Mouse (Mus musculus): Measurements from ENCODE around the gene Zc3h13.

Gene Zc3h13

DNA sequence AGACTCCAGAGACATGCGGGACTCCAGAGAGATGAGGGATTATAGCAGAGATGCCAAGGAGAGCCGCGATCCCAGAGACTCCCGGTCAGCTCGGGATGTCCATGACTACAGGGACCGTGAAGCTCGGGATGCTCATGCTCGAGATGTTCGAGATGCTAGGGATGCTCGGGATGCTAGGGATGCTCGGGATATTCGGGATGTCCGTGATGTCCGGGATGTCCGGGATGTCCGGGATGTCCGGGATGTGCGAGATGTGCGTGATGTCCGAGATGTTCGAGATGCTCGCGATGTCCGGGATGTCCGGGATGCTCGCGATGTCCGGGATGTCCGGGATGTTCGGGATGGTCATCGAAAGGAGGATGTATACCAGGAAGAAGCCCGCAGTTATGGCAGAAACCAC is 39.2 kb downstream of the Zc3h13 start:
- no peak for DNase-seq (ENCODE audit: low read depth)

- peak; percentile 50 for DNase-seq (ENCODE audit: low read depth)
Measured at GRCm38 (mm10) chr14:75328062-75328461, 43.9 kb downstream of the Zc3h13 start.

GRCm38 (mm10) chr14:75330621-75331020 is 46.4 kb downstream of the Zc3h13 start:
- DNase-seq (ENCODE audit: low read depth) = no peak

GRCm38 (mm10) chr14:75334321-75334720 is 50.1 kb downstream of the Zc3h13 start:
- no peak for DNase-seq (ENCODE audit: low read depth)

GRCm38 (mm10) chr14:75337884-75338283 is 53.7 kb downstream of the Zc3h13 start:
- DNase-seq (ENCODE audit: low read depth) = no peak

DNA sequence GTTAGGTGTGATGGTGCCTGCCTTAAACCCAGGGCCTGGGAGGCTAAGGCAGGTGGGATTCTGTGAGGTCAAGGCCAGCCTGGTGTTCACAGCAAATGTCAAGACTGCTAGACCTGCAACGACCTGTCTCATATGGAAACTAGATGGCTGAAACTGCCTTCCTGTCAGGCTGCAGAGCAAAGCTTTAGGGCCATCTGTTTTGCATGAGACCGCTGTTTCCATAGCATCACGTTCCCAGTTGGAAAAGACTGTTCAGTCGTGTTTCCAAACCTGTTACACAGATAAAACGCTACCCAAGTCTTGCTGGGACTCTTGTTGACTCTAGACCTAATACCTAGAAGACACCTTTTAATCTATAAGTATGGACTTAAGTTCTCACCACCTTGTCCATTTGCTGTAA is 61.9 kb downstream of the Zc3h13 start:
- no peak for DNase-seq (ENCODE audit: low read depth)

GRCm38 (mm10) chr14:75351626-75352025 is 67.5 kb downstream of the Zc3h13 start:
- no peak for DNase-seq (ENCODE audit: low read depth)

- DNase-seq (ENCODE audit: low read depth) = no peak
Measured at GRCm38 (mm10) chr14:75363316-75363715, 79.1 kb downstream of the Zc3h13 start.

- DNase-seq (ENCODE audit: low read depth) = no peak
Measured at GRCm38 (mm10) chr14:75365301-75366035, 81.3 kb downstream of the Zc3h13 start.

GRCm38 (mm10) chr14:75366741-75367140 is 82.6 kb downstream of the Zc3h13 start:
- peak; percentile 48 for DNase-seq (ENCODE audit: low read depth)

DNA sequence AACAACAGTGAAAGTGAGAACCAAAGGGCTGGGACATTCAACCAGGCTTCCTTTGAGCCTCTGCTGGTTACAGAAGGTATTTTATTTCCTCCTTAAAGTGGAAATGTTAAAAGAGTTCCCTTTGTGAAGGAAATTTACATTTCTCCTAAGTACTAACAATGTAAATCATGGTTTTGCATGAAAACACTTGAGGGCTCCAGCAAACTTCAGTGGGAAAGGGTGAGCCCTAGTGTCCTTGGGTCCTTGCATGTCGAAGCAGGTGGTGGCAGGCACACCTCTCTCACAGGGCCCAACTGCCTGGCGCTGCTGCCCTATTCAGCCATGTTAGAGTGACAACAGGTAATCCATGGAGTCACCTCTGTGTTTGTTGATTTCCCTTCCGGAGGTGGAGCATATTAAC is 83.3 kb downstream of the Zc3h13 start:
- no peak for DNase-seq (ENCODE audit: low read depth)

DNA sequence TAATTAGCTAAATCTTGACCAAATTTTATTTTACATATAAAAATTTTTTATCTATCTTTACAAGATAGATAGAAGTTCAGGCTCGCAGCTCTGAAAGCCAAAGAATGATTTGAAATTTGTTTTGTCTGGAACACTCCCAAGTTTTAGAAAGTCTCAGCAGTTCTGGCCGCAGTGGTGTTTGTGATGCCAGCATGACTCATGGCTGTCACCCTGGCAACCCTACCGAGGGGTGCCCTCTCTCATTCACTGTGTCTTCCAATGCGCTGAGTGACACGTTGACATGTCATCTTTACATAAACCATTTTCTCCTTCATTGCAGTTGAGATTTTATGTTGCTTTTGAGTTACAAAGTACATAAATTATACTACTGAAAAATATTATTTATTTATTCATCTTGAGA is 85.7 kb downstream of the Zc3h13 start:
- peak; percentile 64 for DNase-seq (ENCODE audit: low read depth)

DNA sequence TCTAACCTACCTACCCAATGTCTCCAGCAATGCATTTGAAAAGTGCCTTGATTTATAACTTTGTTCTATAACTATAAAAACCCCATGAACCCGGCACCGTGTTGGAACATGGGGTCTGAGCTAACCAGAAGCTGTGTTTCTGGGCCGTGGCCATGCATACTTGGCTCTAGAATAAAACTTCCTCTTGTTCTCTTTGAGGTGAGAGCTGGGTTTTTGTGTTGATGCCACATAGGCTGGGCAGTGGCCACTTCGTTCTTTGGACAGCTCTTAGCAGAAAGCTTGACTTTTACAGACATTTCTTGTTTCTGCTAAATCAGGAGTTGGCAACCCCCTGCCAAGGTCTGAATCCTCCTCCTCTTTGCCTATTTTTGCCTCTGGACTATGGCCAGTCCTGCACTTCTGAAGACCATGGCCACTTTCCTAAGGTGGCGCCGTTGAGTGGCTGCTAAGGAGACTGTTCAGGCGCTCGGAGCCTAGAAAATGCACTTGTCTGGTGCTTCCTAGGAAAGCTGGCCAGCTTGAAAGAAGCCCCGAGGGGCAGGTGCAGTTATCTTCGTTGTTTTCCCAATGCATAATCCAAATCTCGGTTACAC is 90.9 kb downstream of the Zc3h13 start:
- no peak for DNase-seq (ENCODE audit: low read depth)

DNA sequence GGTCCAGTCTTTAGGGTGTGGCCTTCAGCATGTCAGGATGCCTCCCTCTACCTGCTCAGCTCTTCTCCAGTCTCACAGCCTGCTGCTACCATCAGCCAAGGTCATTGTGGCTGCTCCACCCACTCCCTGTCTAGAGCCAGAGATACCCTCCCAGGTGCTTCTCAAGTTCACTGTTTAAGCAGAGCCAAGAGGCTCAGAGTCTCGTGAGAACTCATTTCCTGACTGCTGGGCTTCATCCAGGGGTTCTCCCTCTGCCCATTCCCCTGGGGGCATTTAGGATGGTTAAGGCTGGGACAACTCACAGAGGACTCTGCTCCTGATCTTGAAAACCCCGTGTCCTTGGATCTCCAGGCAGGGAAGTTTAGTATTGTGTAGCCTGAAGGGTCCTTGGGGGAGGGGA is 92.1 kb downstream of the Zc3h13 start:
- no peak for DNase-seq (ENCODE audit: low read depth)

DNA sequence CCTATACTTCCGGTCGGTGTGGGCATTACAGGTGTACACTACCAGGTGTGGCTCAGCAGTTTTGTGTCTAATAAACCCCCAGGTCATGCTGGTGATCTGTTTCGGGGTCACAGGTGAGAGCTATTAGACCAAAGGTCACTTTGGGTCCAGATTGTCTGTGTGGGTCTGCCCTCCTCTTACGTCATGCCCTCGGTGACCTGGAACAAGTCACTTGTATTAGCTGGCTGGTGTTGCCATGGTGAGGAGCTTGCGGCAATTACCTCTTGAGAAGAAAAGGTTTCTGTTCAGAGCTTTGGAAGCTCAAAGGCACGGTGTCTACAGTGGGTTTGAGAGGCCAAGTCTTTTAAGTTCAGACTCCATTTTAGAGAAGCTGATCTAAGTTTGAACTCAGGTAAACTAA is 93.4 kb downstream of the Zc3h13 start:
- DNase-seq (ENCODE audit: low read depth) = no peak

Measured in 416B (cell line).